8 mouse cellular contexts compared by ENCODE assay signal in the genomic region with DNA sequence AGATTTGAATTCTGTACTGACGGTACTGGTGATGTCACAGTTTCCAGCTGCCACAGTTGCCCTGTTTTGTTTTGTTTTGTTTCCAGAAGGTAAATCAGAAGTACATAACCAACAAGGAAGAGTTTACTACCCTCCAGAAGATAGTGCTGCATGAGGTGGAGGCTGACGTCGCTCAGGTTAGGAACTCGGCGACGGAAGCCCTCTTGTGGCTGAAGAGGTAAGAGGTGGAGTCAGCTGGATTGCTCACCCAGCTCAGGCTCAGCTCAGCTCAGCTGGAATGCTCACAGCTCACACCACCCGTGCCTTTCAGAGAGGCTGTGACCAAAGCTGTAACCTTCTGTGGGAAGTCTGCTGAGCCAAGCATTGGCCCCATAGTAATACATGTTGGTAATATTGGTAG. TPM values are rescaled to one million over a fixed set of nuclear protein-coding genes. Genes with fewer than 3 reads are reported as not detected.
DNase-seq lines count a peak whose midpoint lies in the region; ATAC-seq and TF ChIP-seq lines count a peak whose summit lies in the region.
"Had no signal": no experiment of that assay in that cellular context is flagged by ENCODE, and none has a peak within 500 bp of the region (broad histone marks: within the 10 kb centered on the region; RNA-seq: fewer than 3 reads in every experiment).

No protein-coding gene starts in this region.

- intact Hi-C loops in left cerebral cortex, postnatal 36 days (cut with DNase I): no loop called here
- intact Hi-C loops in left cerebral cortex, postnatal 25 days (cut with DNase I): loop anchor here (5.0 kb wide), 1 partner anchor 53 kb away; a partner anchor contains a TSS

- no peak overlapping the region for H3K27ac ChIP-seq in cerebellum, adult 2 months (ENCODE audit: insufficient read depth, low read length)
- no peak overlapping the region for H3K27ac ChIP-seq in stomach, postnatal 0 days (replicated peaks)
- H3K27ac ChIP-seq: neural tube, embryonic 12.5 days had no signal

- 29% methylated on average over 7 of the region's 7 CpGs for WGBS in cerebellum, adult 2 months
- 35% methylated on average over 7 of the region's 7 CpGs for WGBS in stomach, postnatal 0 days

- in situ Hi-C loops in Patski (cut with MboI; ENCODE audit: low pct_unique_long_range_greater_than_20kb): no loop called here

- H3K9ac ChIP-seq in stomach, postnatal 0 days (ENCODE audit: low read length): no peak overlapping the region
- H3K9ac ChIP-seq: neural tube, embryonic 12.5 days had no signal

- CTCF ChIA-PET in Patski (lab: Charles Lee): interaction anchor here (0.7 to 1.3 kb wide), 3 partner anchors 40 to 44 kb away, joined by 3 to 5 read pairs (median 3); no protein-coding TSS in a partner anchor

- no peaks in the 10 kb centered on the region for H3K27me3 ChIP-seq in Patski
- H3K27me3 ChIP-seq in cerebellum, adult 2 months (ENCODE audit: control insufficient read depth, insufficient read depth, low read length): no peaks in the 10 kb centered on the region; the same call in 1 of the 2 replicates
- H3K27me3 ChIP-seq in stomach, postnatal 0 days (ENCODE audit: control insufficient read depth, insufficient read depth, low read length): no peaks in the 10 kb centered on the region
- H3K27me3 ChIP-seq: neural tube, embryonic 12.5 days had no signal

- H3K4me3 ChIP-seq in cerebellum, adult 2 months (replicated peaks; ENCODE audit: insufficient read depth, low read depth, low read length): no peak overlapping the region
- H3K4me3 ChIP-seq in stomach, postnatal 0 days (ENCODE audit: low read depth, low read length): no peak overlapping the region
- H3K4me3 ChIP-seq: neural tube, embryonic 12.5 days had no signal

- TF ChIP-seq POLR2A in cerebellum, adult 2 months (IDR thresholded peaks at IDR 0.05; ENCODE audit: borderline replicate concordance, insufficient read depth, low read length): no peak

- TF ChIP-seq CTCF in Patski (IDR thresholded peaks at IDR 0.05): peak; percentile 27
- TF ChIP-seq CTCF in cerebellum, adult 2 months (IDR thresholded peaks at IDR 0.05; ENCODE audit: borderline replicate concordance, insufficient read depth, low read depth, low read length): peak; percentile 61; the same call in 1 of the 2 replicates
- TF ChIP-seq CTCF in stomach, postnatal 0 days (IDR thresholded peaks at IDR 0.05; ENCODE audit: low read depth): peak; percentile 72

- ATAC-seq in Patski: no peak
- ATAC-seq in stomach, postnatal 0 days (ENCODE audit: low FRiP score, low TSS enrichment): peak; percentile 76; the same call in 1 of the 2 replicates

- H3K36me3 ChIP-seq in stomach, postnatal 0 days (ENCODE audit: control insufficient read depth, insufficient read depth, low read length): no peaks in the 10 kb centered on the region

- DNase-seq in left cerebral cortex, adult 18-20 months (ENCODE audit: low spot score in 2 of 2): peak; percentile 26 to 29
- no peak for DNase-seq in left cerebral cortex, postnatal 36 days (ENCODE audit: low spot score in 2 of 2)
- no peak for DNase-seq in Patski (ENCODE audit: low read depth, low spot score)
- peak; percentile 31 to 43 for DNase-seq in cerebellum, adult 2 months
- DNase-seq in kidney, postnatal 25 days: peak; percentile 65 to 66
- peak; percentile 52 for DNase-seq in stomach, postnatal 0 days (ENCODE audit: low spot score)
- no peak for DNase-seq in left cerebral cortex, postnatal 25 days (ENCODE audit: low spot score in 2 of 2)

- TF ChIP-seq EP300 in stomach, postnatal 0 days (optimal IDR thresholded peaks at IDR 0.05): no peak

- no peak overlapping the region for H3K4me2 ChIP-seq in stomach, postnatal 0 days (replicated peaks; ENCODE audit: low read depth)
- H3K4me2 ChIP-seq: neural tube, embryonic 12.5 days had no signal

- no peaks in the 10 kb centered on the region for H3K4me1 ChIP-seq in cerebellum, adult 2 months (ENCODE audit: control insufficient read depth, insufficient read depth, low read length)
- H3K4me1 ChIP-seq in stomach, postnatal 0 days (replicated peaks; ENCODE audit: control insufficient read depth, insufficient read depth): no peaks in the 10 kb centered on the region
- H3K4me1 ChIP-seq: neural tube, embryonic 12.5 days had no signal

- POLR2A ChIA-PET in Patski (lab: Charles Lee): interaction anchor here (0.6 kb wide), 1 partner anchor 36 kb away, joined by 3 read pairs; no protein-coding TSS in a partner anchor

- H3K9me3 ChIP-seq in stomach, postnatal 0 days (ENCODE audit: control insufficient read depth, low read length): no peaks in the 10 kb centered on the region
- H3K9me3 ChIP-seq: neural tube, embryonic 12.5 days had no signal

RNA-seq across cellular contexts. Expression of a gene that starts 32.6 kb away (rescaled TPM):
- 1 to 10 TPM; 9.5 to 9.9 TPM for total RNA-seq in left cerebral cortex, adult 18-20 months (2021)
- total RNA-seq in left cerebral cortex, postnatal 36 days (2021): 1 to 10 TPM; 7.3 to 9.9 TPM
- 21.6 TPM for polyA plus RNA-seq in Patski (2021)
- polyA plus RNA-seq in cerebellum, adult 2 months (2012; rRNA removed): 14.8 and 15.7 TPM in 2 replicates
- 9.7 and 12.4 TPM in 2 replicates for polyA plus RNA-seq in stomach, postnatal 0 days (2015; fragmentation: Nextera tagmentation; extraction: Ambion mirVana)
- 1 to 10 TPM; 8.5 to 9.0 TPM for total RNA-seq in left cerebral cortex, postnatal 25 days (2021)

RNA-seq across cellular contexts. Expression of a gene that starts 34.8 kb away (rescaled TPM):
- 10 to 100 TPM; 11.2 to 13.1 TPM for total RNA-seq in left cerebral cortex, adult 18-20 months (2021)
- 10 to 100 TPM; 12.3 to 12.6 TPM for total RNA-seq in left cerebral cortex, postnatal 36 days (2021)
- 9.6 TPM for polyA plus RNA-seq in Patski (2021)
- polyA plus RNA-seq in cerebellum, adult 2 months (2012; rRNA removed): 11.8 and 12.1 TPM in 2 replicates
- polyA plus RNA-seq in stomach, postnatal 0 days (2015; fragmentation: Nextera tagmentation; extraction: Ambion mirVana): 5.3 and 5.4 TPM in 2 replicates
- total RNA-seq in left cerebral cortex, postnatal 25 days (2021): 10 to 100 TPM; 11.3 to 12.3 TPM

RNA-seq across cellular contexts. Expression of a gene that starts 51.7 kb away (rescaled TPM):
- total RNA-seq in left cerebral cortex, adult 18-20 months (2021): 100 to 1,000 TPM; 106 to 117 TPM
- 10 to 100 TPM; 93.9 to 96.4 TPM for total RNA-seq in left cerebral cortex, postnatal 36 days (2021)
- 3.6 TPM for polyA plus RNA-seq in Patski (2021)
- polyA plus RNA-seq in cerebellum, adult 2 months (2012; rRNA removed): 39.8 and 41.2 TPM in 2 replicates
- 3.3 and 4.0 TPM in 2 replicates for polyA plus RNA-seq in stomach, postnatal 0 days (2015; fragmentation: Nextera tagmentation; extraction: Ambion mirVana)
- 10 to 100 TPM; 80.3 to 90.3 TPM for total RNA-seq in left cerebral cortex, postnatal 25 days (2021)

Comparison
In these comparisons a context has a peak if more than half of its experiments do, and no peak if none do; other contexts are left out.
1. DNase-seq: peak in left cerebral cortex, adult 18-20 months (2 of 2), cerebellum, adult 2 months (2 of 2), kidney, postnatal 25 days (2 of 2) and stomach, postnatal 0 days (single experiment); none in left cerebral cortex, postnatal 36 days (0 of 2), Patski (single experiment) and left cerebral cortex, postnatal 25 days (0 of 2).
2. Peak in every context shown above with its lines, with median percentiles within 50 percentile points of each other: CTCF ChIP-seq.